Mouse (Mus musculus): Measurements from ENCODE around the gene 6430531B16Rik.

DNA sequence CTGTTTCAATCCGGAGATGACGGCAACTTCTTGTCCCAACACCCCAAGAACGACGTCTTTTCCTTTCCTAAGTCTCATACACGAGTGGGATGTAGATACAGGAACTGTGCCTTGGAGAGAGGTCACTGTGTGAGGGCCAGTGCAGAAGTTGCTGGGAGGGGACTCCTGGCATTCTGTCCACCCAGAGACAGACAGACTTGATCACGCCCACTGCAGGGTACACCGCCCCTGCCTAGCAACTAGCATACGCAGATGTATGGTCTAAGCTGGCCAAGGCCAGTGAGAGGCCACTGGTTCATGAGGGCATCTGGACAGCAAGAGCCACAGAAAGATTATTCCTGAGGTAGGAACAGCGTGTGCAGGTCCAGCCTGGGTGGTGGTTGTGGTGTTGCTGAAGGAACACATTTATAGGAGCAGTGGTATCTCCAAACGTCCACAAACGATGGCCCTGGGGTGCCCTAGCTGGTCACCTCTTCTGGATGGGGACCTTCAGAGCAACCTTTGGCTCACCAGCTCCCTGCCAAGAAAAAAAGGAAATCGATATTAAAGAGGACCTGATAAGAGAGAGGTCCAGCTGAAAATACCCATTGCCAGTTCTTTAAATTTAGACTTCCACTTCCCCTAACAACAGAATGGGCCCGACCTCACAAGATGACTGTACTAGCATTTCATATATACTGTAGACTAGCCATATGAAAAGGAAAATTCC lies 610 bp upstream of the 6430531B16Rik start:
- TF ChIP-seq CTCF (conservative IDR thresholded peaks at IDR 0.05; ENCODE audit: low read length), result no peak
- no peak for TF ChIP-seq NANOG (IDR thresholded peaks at IDR 0.05; ENCODE audit: borderline replicate concordance, low read length)
